Mouse (Mus musculus): ENCODE data around the gene Scgb1c1.

- TF ChIP-seq CTCF (IDR thresholded peaks at IDR 0.05; ENCODE audit: borderline replicate concordance, extremely low read depth, insufficient read depth, insufficient read length) (no peak), POLR2A (IDR thresholded peaks at IDR 0.05; ENCODE audit: borderline replicate concordance, extremely low read depth, insufficient read depth, insufficient read length, poor library complexity, severe bottlenecking) (peak; percentile 25; the same call in 1 of the 2 replicates)
These were observed 23.6 kb upstream of the Scgb1c1 start, which contains the start of gene Zfp941 for GRCm38 (mm10) chr7:140821653-140822329.
